ENCODE assay signal across 9 mouse cellular contexts in the genomic region with DNA sequence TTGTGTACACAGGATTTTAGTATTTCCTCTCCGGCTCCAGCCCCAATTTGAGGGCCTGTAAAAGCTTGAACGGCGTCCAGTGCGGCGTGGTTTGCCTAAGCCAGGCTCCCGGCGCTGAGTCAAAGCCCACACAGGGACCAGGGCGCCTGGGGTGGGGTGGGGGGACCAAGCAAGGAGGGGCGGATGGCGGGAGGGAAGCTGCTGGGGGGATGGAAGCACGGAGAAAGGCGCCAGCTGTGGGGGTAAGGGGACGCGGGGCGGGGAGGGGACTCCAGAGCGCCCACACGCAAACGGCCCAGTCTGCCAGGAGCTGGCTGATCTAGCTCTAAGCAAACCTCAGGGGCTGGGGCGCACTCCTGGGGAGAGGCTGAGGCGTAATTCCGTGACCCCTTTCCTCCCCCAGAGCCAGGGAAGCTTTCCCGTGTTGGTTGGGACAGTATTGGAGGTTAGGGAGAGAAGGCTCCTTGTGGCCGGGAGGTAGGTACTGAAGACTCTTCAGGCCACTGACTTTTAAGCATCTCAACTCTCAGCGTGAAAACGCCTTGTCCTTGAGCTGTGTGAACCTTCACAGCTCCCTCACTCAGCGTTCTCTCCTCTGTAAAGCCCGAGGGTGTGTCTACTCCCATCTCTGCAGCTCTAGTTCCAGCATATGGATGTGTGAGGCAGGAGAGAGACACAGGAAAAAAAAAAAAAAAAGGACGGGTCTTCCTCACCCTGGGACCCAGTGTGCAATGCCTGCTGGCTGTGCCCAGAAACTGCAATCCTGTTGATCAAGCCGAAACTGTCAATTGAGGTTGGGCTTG. TPM values are rescaled to one million over a fixed set of nuclear protein-coding genes. Genes with fewer than 3 reads are reported as not detected.
DNase-seq lines count a peak whose midpoint lies in the region; ATAC-seq lines count a peak whose summit lies in the region.
"Had no signal": no experiment of that assay in that cellular context is flagged by ENCODE, and none has a peak within 500 bp of the region (broad histone marks: within the 10 kb centered on the region; RNA-seq: fewer than 3 reads in every experiment).

No protein-coding gene starts in this region.

- H3K9me3 ChIP-seq in hindbrain, embryonic 15.5 days, result no peaks in the 10 kb centered on the region
- H3K9me3 ChIP-seq: liver, embryonic 13.5 days had no signal

- H3K27ac ChIP-seq in hindbrain, embryonic 15.5 days (replicated peaks), result no peak overlapping the region; the same call in 1 of the 2 replicates
- H3K27ac ChIP-seq: liver, embryonic 13.5 days had no signal

- peak overlapping the region; percentile 28 for H3K9ac ChIP-seq in hindbrain, embryonic 15.5 days
- H3K9ac ChIP-seq: liver, embryonic 13.5 days had no signal

- DNase-seq in urinary bladder, postnatal 14 days (ENCODE audit: low spot score), result peak; percentile 70
- no peak for DNase-seq in urinary bladder, adult 2 months (ENCODE audit: low spot score)
- peak; percentile 45 for DNase-seq in gastrocnemius, adult 18-20 months (ENCODE audit: low spot score)
- peak; percentile 48 to 60 for DNase-seq in lung, adult 18-20 months
- DNase-seq in retina, postnatal 1 day, result peak; percentile 55
- no peak for DNase-seq in layer of hippocampus, adult 9-11 months
- DNase-seq in right cerebral cortex, postnatal 25 days, result no peak
- DNase-seq: liver, embryonic 13.5 days had no signal

- no peaks in the 10 kb centered on the region for H3K36me3 ChIP-seq in hindbrain, embryonic 15.5 days
- H3K36me3 ChIP-seq: liver, embryonic 13.5 days had no signal

- 3% methylated on average over 29 of the region's 29 CpGs for WGBS in hindbrain, embryonic 15.5 days

- peaks cover 11% of the 10 kb centered on the region for H3K4me1 ChIP-seq in hindbrain, embryonic 15.5 days (replicated peaks)
- H3K4me1 ChIP-seq: liver, embryonic 13.5 days had no signal

- H3K4me3 ChIP-seq in hindbrain, embryonic 15.5 days, result peak overlapping the region; percentile 18
- H3K4me3 ChIP-seq: liver, embryonic 13.5 days had no signal

- H3K4me2 ChIP-seq in hindbrain, embryonic 15.5 days, result peak overlapping the region; percentile 55
- H3K4me2 ChIP-seq: liver, embryonic 13.5 days had no signal

- H3K27me3 ChIP-seq in hindbrain, embryonic 15.5 days, result peaks cover 18% of the 10 kb centered on the region

- no peak for ATAC-seq in hindbrain, embryonic 15.5 days (ENCODE audit: low FRiP score, low read depth)

RNA-seq across cellular contexts. Expression of gene Atoh8, which starts 46.1 kb away (rescaled TPM):
- 20.2 and 24.1 TPM in 2 replicates for polyA plus RNA-seq in urinary bladder, adult 2 months (2012; rRNA removed)
- total RNA-seq in gastrocnemius, adult 18-20 months (2021), result 1 to 10 TPM; 4.3 to 6.3 TPM
- 3.7 and 4.2 TPM in 2 replicates for polyA plus RNA-seq in hindbrain, embryonic 15.5 days (2015; fragmentation: Nextera tagmentation; extraction: Ambion mirVana)

Comparison
In these comparisons a context has a peak if more than half of its experiments do, and no peak if none do; other contexts are left out.
1. DNase-seq: peak in urinary bladder, postnatal 14 days (single experiment), gastrocnemius, adult 18-20 months (single experiment), lung, adult 18-20 months (2 of 2) and retina, postnatal 1 day (single experiment); none in urinary bladder, adult 2 months (single experiment), layer of hippocampus, adult 9-11 months (single experiment) and right cerebral cortex, postnatal 25 days (single experiment).